Comparison of ENCODE assay signal across 8 mouse cellular contexts in genomic region chr1:192137291-192137925, GRCm38 (mm10). TPM values are rescaled to one million over a fixed set of nuclear protein-coding genes. Genes with fewer than 3 reads are reported as not detected.
DNase-seq lines count a peak whose midpoint lies in the region; ATAC-seq and TF ChIP-seq lines count a peak whose summit lies in the region.

No protein-coding gene starts in this region.

- H3K27me3 ChIP-seq in testis, adult 2 months (ENCODE audit: control insufficient read depth, insufficient read depth, low read length) = no peaks in the 10 kb centered on the region
- no peaks in the 10 kb centered on the region for H3K27me3 ChIP-seq in forebrain, embryonic 15.5 days
- H3K27me3 ChIP-seq in limb, embryonic 15.5 days = no peaks in the 10 kb centered on the region
- no peaks in the 10 kb centered on the region for H3K27me3 ChIP-seq in neural tube, embryonic 13.5 days

- no peaks in the 10 kb centered on the region for H3K9me3 ChIP-seq in forebrain, embryonic 15.5 days
- H3K9me3 ChIP-seq in limb, embryonic 15.5 days = no peaks in the 10 kb centered on the region
- H3K9me3 ChIP-seq in neural tube, embryonic 13.5 days = no peaks in the 10 kb centered on the region

- H3K4me1 ChIP-seq in testis, adult 2 months (ENCODE audit: control insufficient read depth, insufficient read depth, low read length) = peaks cover 13% of the 10 kb centered on the region
- H3K4me1 ChIP-seq in forebrain, embryonic 15.5 days = peaks cover 19% of the 10 kb centered on the region
- peaks cover 13% of the 10 kb centered on the region for H3K4me1 ChIP-seq in limb, embryonic 15.5 days
- peaks cover 39% of the 10 kb centered on the region for H3K4me1 ChIP-seq in neural tube, embryonic 13.5 days (replicated peaks)

- no peak for TF ChIP-seq POLR2A in testis, adult 2 months (IDR thresholded peaks at IDR 0.05; ENCODE audit: control insufficient read depth, low read depth, low read length)

- no peak for ATAC-seq in forebrain, embryonic 15.5 days (replicated peaks)
- peak; percentile 9 for ATAC-seq in limb, embryonic 15.5 days (ENCODE audit: insufficient number of reproducible peaks, low FRiP score, low TSS enrichment, low read depth)
- peak; percentile 42 for ATAC-seq in neural tube, embryonic 13.5 days (ENCODE audit: low read depth)

- H3K27ac ChIP-seq in testis, adult 2 months (ENCODE audit: control insufficient read depth, insufficient read depth, low read depth, low read length) = peak overlapping the region; percentile 86
- peak overlapping the region; percentile 97 for H3K27ac ChIP-seq in forebrain, embryonic 15.5 days (replicated peaks)
- H3K27ac ChIP-seq in limb, embryonic 15.5 days = peak overlapping the region; percentile 99
- peak overlapping the region; percentile 99 for H3K27ac ChIP-seq in neural tube, embryonic 13.5 days (replicated peaks)

- H3K36me3 ChIP-seq in testis, adult 2 months (ENCODE audit: control insufficient read depth, insufficient read depth, low read length) = no peaks in the 10 kb centered on the region
- no peaks in the 10 kb centered on the region for H3K36me3 ChIP-seq in forebrain, embryonic 15.5 days
- no peaks in the 10 kb centered on the region for H3K36me3 ChIP-seq in limb, embryonic 15.5 days
- H3K36me3 ChIP-seq in neural tube, embryonic 13.5 days = 0 out of 2 replicates have a peak, but pooled peaks cover 4% of the 10 kb centered on the region

- peak overlapping the region; percentile 91 for H3K4me3 ChIP-seq in testis, adult 2 months (ENCODE audit: control insufficient read depth, low read depth, low read length)
- H3K4me3 ChIP-seq in forebrain, embryonic 15.5 days = peak overlapping the region; percentile 89
- H3K4me3 ChIP-seq in limb, embryonic 15.5 days = peak overlapping the region; percentile 83
- H3K4me3 ChIP-seq in neural tube, embryonic 13.5 days = peak overlapping the region; percentile 83

- peak; percentile 47 for DNase-seq in embryo, embryonic 11.5 days (ENCODE audit: low read depth, low spot score)
- no peak for DNase-seq in embryo, embryonic 10 days (ENCODE audit: low spot score)
- no peak for DNase-seq in testis, postnatal 14 days (ENCODE audit: low spot score)
- DNase-seq in gastrocnemius, postnatal 10 days = no peak

- under 1% methylated on average over 49 of the region's 61 CpGs for WGBS in forebrain, embryonic 15.5 days
- under 1% methylated on average over 51 of the region's 61 CpGs for WGBS in limb, embryonic 15.5 days
- whole genome bisulfite sequencing in neural tube, embryonic 13.5 days = under 1% methylated on average over 20 of the region's 61 CpGs

- peak overlapping the region; percentile 96 for H3K4me2 ChIP-seq in forebrain, embryonic 15.5 days (replicated peaks)
- H3K4me2 ChIP-seq in limb, embryonic 15.5 days = peak overlapping the region; percentile 88
- peak overlapping the region; percentile 84 for H3K4me2 ChIP-seq in neural tube, embryonic 13.5 days

- TF ChIP-seq CTCF in testis, adult 2 months (IDR thresholded peaks at IDR 0.05; ENCODE audit: control insufficient read depth, insufficient read depth, insufficient replicate concordance, low read depth, low read length) = no peak

- H3K9ac ChIP-seq in forebrain, embryonic 15.5 days (replicated peaks) = peak overlapping the region; percentile 97
- peak overlapping the region; percentile 87 for H3K9ac ChIP-seq in limb, embryonic 15.5 days
- peak overlapping the region; percentile 98 for H3K9ac ChIP-seq in neural tube, embryonic 13.5 days

RNA-seq across cellular contexts. Expression of gene Rcor3, which starts 0.5 kb away (rescaled TPM):
- 116 and 122 TPM in 2 replicates for polyA plus RNA-seq in testis, adult 2 months (2012; rRNA removed)
- 23.8 and 24.8 TPM in 2 replicates for polyA plus RNA-seq in forebrain, embryonic 15.5 days (2015; fragmentation: Nextera tagmentation; extraction: Ambion mirVana)
- polyA plus RNA-seq in limb, embryonic 15.5 days (2015; fragmentation: Nextera tagmentation; extraction: Ambion mirVana) = 33.1 and 33.8 TPM in 2 replicates
- 32.3 and 35.7 TPM in 2 replicates for polyA plus RNA-seq in neural tube, embryonic 13.5 days (2015; fragmentation: Nextera tagmentation; extraction: Ambion mirVana)
- total RNA-seq in gastrocnemius, postnatal 10 days (2021) = 10 to 100 TPM; 23.9 to 35.8 TPM

RNA-seq across cellular contexts. Expression of gene Traf5, which starts 45.0 kb away (rescaled TPM):
- polyA plus RNA-seq in testis, adult 2 months (2012; rRNA removed) = 1.6 and 2.0 TPM in 2 replicates
- polyA plus RNA-seq in forebrain, embryonic 15.5 days (2015; fragmentation: Nextera tagmentation; extraction: Ambion mirVana) = 2.4 and 3.1 TPM in 2 replicates
- polyA plus RNA-seq in limb, embryonic 15.5 days (2015; fragmentation: Nextera tagmentation; extraction: Ambion mirVana) = 21.7 TPM in 2 replicates
- polyA plus RNA-seq in neural tube, embryonic 13.5 days (2015; fragmentation: Nextera tagmentation; extraction: Ambion mirVana) = 2.4 and 4.4 TPM in 2 replicates
- 10 to 100 TPM in 1 of 2 experiments, 1 to 10 TPM in 1; 9.4 to 13.1 TPM for total RNA-seq in gastrocnemius, postnatal 10 days (2021)

RNA-seq across cellular contexts. Expression of gene Kcnh1, which starts 53.2 kb away (rescaled TPM):
- polyA plus RNA-seq in testis, adult 2 months (2012; rRNA removed) = 0.14 and 0.26 TPM in 2 replicates
- 1.9 and 2.0 TPM in 2 replicates for polyA plus RNA-seq in forebrain, embryonic 15.5 days (2015; fragmentation: Nextera tagmentation; extraction: Ambion mirVana)
- polyA plus RNA-seq in limb, embryonic 15.5 days (2015; fragmentation: Nextera tagmentation; extraction: Ambion mirVana) = 0.35 and 0.61 TPM in 2 replicates
- 3.5 and 3.9 TPM in 2 replicates for polyA plus RNA-seq in neural tube, embryonic 13.5 days (2015; fragmentation: Nextera tagmentation; extraction: Ambion mirVana)
- total RNA-seq in gastrocnemius, postnatal 10 days (2021) = under 1 TPM; 0.11 to 0.14 TPM
